Mouse (Mus musculus) G1E (cell line): ENCODE measurements around the gene Ywhah.

Source experiments
- CTCF ChIP-seq: IDR thresholded peaks from 2 replicates; pipeline ENCODE4 v1.5.1; 2012; ENCODE audit warnings: low read depth, low read length, inconsistent platforms, mixed read lengths
- GATA1 ChIP-seq: IDR thresholded peaks from 2 replicates; pipeline ENCODE4 v1.6.1; 2012; ENCODE audit warnings: borderline replicate concordance, low read length, inconsistent platforms, mixed read lengths
- POLR2AphosphoS5 ChIP-seq: IDR thresholded peaks from 2 replicates; pipeline ENCODE4 v1.6.1; 2012; ENCODE audit warnings: low read depth, low read length, inconsistent platforms; ENCODE audit not compliant: insufficient replicate concordance
- TAL1 ChIP-seq: conservative IDR thresholded peaks from 2 replicates; pipeline ENCODE4 v1.6.1; 2012; ENCODE audit warnings: low read depth, low read length, inconsistent platforms, mixed read lengths

- no peak for TF ChIP-seq TAL1
- TF ChIP-seq CTCF: no peak
- no peak for TF ChIP-seq GATA1
- TF ChIP-seq POLR2AphosphoS5: no peak
Measured at GRCm38 (mm10) chr5:32976541-32976940, 42.1 kb upstream of the Ywhah start.
